Mouse (Mus musculus) ES-E14 (cell line): ENCODE data around the gene Magi3.

Source experiments
- CHD2 ChIP-seq: IDR thresholded peaks from 2 replicates; pipeline ENCODE4 v1.6.1; 2014; ENCODE audit warnings: mild to moderate bottlenecking, low read depth, low read length, inconsistent platforms
- HCFC1 ChIP-seq: IDR thresholded peaks from 2 replicates; pipeline ENCODE4 v1.6.1; 2012; ENCODE audit warnings: low read length, inconsistent platforms, borderline replicate concordance; ENCODE audit not compliant: insufficient read depth
- ZNF384 ChIP-seq: IDR thresholded peaks from 2 replicates; pipeline ENCODE4 v1.6.1; 2012; ENCODE audit warnings: low read depth, low read length, inconsistent platforms

- no peak for TF ChIP-seq CHD2
- no peak for TF ChIP-seq ZNF384
- no peak for TF ChIP-seq HCFC1
Observed at GRCm38 (mm10) chr3:104189823-104190222, 30.4 kb downstream of the Magi3 start.
